Comparison of ENCODE assay signal across 7 mouse cellular contexts in genomic region chr7:78766019-78766683, GRCm38 (mm10). TPM values are rescaled to one million over a fixed set of nuclear protein-coding genes. Genes with fewer than 3 reads are reported as not detected.
DNase-seq lines count a peak whose midpoint lies in the region; ATAC-seq and TF ChIP-seq lines count a peak whose summit lies in the region.

No protein-coding gene starts in this region.

- H3K9me3 ChIP-seq in intestine, postnatal 0 days (ENCODE audit: control insufficient read depth) = no peaks in the 10 kb centered on the region
- no peaks in the 10 kb centered on the region for H3K9me3 ChIP-seq in midbrain, embryonic 16.5 days (replicated peaks; ENCODE audit: control insufficient read depth, low read length, poor library complexity, severe bottlenecking)

- H3K27ac ChIP-seq in intestine, postnatal 0 days (ENCODE audit: low read depth, low read length) = no peak overlapping the region
- H3K27ac ChIP-seq in midbrain, embryonic 16.5 days (ENCODE audit: low read length) = no peak overlapping the region

- no peak for ATAC-seq in intestine, postnatal 0 days
- peak; percentile 82 for ATAC-seq in midbrain, embryonic 16.5 days

- WGBS in intestine, postnatal 0 days = 22% methylated on average over 18 of the region's 18 CpGs
- WGBS in midbrain, embryonic 16.5 days = 18% methylated on average over 18 of the region's 18 CpGs

- H3K9ac ChIP-seq in intestine, postnatal 0 days (ENCODE audit: low read depth, low read length) = no peak overlapping the region
- H3K9ac ChIP-seq in midbrain, embryonic 16.5 days (ENCODE audit: low read depth, low read length) = no peak overlapping the region

- intact Hi-C loops in left cerebral cortex, postnatal 36 days (cut with DNase I) = loop anchor here (5.0 kb wide), 3 partner anchors 99 to 189 kb away; no protein-coding TSS in a partner anchor

- TF ChIP-seq CTCF in intestine, postnatal 0 days (IDR thresholded peaks at IDR 0.05; ENCODE audit: low read depth) = peak; percentile 84

- no peaks in the 10 kb centered on the region for H3K4me1 ChIP-seq in intestine, postnatal 0 days (replicated peaks; ENCODE audit: control insufficient read depth, insufficient read depth, low read length)
- H3K4me1 ChIP-seq in midbrain, embryonic 16.5 days (ENCODE audit: control insufficient read depth, insufficient read depth, low read length) = peaks cover 5% of the 10 kb centered on the region; the same call in 1 of the 2 replicates

- H3K27me3 ChIP-seq in intestine, postnatal 0 days (replicated peaks; ENCODE audit: control insufficient read depth, insufficient read depth, low read length) = 0 out of 2 replicates have a peak, but pooled peaks cover 4% of the 10 kb centered on the region
- H3K27me3 ChIP-seq in midbrain, embryonic 16.5 days (ENCODE audit: control insufficient read depth, insufficient read depth, low read depth, low read length) = no peaks in the 10 kb centered on the region

- peak; percentile 74 for DNase-seq in adipocyte (ENCODE audit: low spot score)
- peak; percentile 94 to 96 for DNase-seq in cerebellum, postnatal 4 days (ENCODE audit: low spot score in 2 of 2)
- DNase-seq in gastrocnemius, postnatal 10 days = peak; percentile 65
- peak; percentile 84 to 89 for DNase-seq in left cerebral cortex, postnatal 36 days (ENCODE audit: low spot score in 2 of 2)
- peak; percentile 42 to 63 for DNase-seq in spleen, postnatal 14 days (ENCODE audit: low spot score in 2 of 2)

- H3K4me3 ChIP-seq in intestine, postnatal 0 days (ENCODE audit: low read depth, low read length) = no peak overlapping the region
- 0 out of 2 replicates have a peak overlapping the region, but pooled peaks have one; percentile 1 for H3K4me3 ChIP-seq in midbrain, embryonic 16.5 days (ENCODE audit: low read depth, low read length)

- H3K36me3 ChIP-seq in intestine, postnatal 0 days (ENCODE audit: control insufficient read depth, insufficient read depth) = no peaks in the 10 kb centered on the region
- H3K36me3 ChIP-seq in midbrain, embryonic 16.5 days (ENCODE audit: control insufficient read depth, insufficient read depth, low read length) = no peaks in the 10 kb centered on the region

- H3K4me2 ChIP-seq in intestine, postnatal 0 days (replicated peaks; ENCODE audit: low read depth) = no peak overlapping the region
- peak overlapping the region; percentile 33 for H3K4me2 ChIP-seq in midbrain, embryonic 16.5 days (ENCODE audit: low read length)

RNA-seq across cellular contexts. Expression of gene Mrps11, which starts 16.8 kb away (rescaled TPM):
- 10 to 100 TPM; 24.1 to 24.4 TPM for total RNA-seq in gastrocnemius, postnatal 10 days (2021)
- 38.6 and 40.6 TPM in 2 replicates for polyA plus RNA-seq in intestine, postnatal 0 days (2015; fragmentation: Nextera tagmentation; extraction: Ambion mirVana)
- 10 to 100 TPM; 38.6 to 38.8 TPM for total RNA-seq in left cerebral cortex, postnatal 36 days (2021)
- 61.9 and 69.2 TPM in 2 replicates for polyA plus RNA-seq in midbrain, embryonic 16.5 days (2015; fragmentation: Nextera tagmentation; extraction: Ambion mirVana)

RNA-seq across cellular contexts. Expression of gene Mrpl46, which starts 17.2 kb away (rescaled TPM):
- 10 to 100 TPM; 27.1 to 35.4 TPM for total RNA-seq in gastrocnemius, postnatal 10 days (2021)
- 64.7 and 68.9 TPM in 2 replicates for polyA plus RNA-seq in intestine, postnatal 0 days (2015; fragmentation: Nextera tagmentation; extraction: Ambion mirVana)
- total RNA-seq in left cerebral cortex, postnatal 36 days (2021) = 10 to 100 TPM; 32.0 to 38.1 TPM
- polyA plus RNA-seq in midbrain, embryonic 16.5 days (2015; fragmentation: Nextera tagmentation; extraction: Ambion mirVana) = 54.5 and 54.7 TPM in 2 replicates

RNA-seq across cellular contexts. Expression of gene Ntrk3, which starts 28.3 kb away (rescaled TPM):
- 1 to 10 TPM; 3.1 to 3.7 TPM for total RNA-seq in gastrocnemius, postnatal 10 days (2021)
- 1.2 and 1.9 TPM in 2 replicates for polyA plus RNA-seq in intestine, postnatal 0 days (2015; fragmentation: Nextera tagmentation; extraction: Ambion mirVana)
- 100 to 1,000 TPM; 138 to 174 TPM for total RNA-seq in left cerebral cortex, postnatal 36 days (2021)
- 21.7 and 24.7 TPM in 2 replicates for polyA plus RNA-seq in midbrain, embryonic 16.5 days (2015; fragmentation: Nextera tagmentation; extraction: Ambion mirVana)

Comparison
In these comparisons a context has a peak if more than half of its experiments do, and no peak if none do; other contexts are left out.
1. RNA of gene Ntrk3, which starts 28.3 kb away (total RNA-seq): 138 to 174 TPM in left cerebral cortex, postnatal 36 days; 3.1 to 3.7 TPM in gastrocnemius, postnatal 10 days; every median in the first group is over 10 times any median in the second.
2. Peak in every context shown above with its lines, with median percentiles within 50 percentile points of each other: DNase-seq.